Mouse (Mus musculus): ENCODE measurements around the gene Gcc2.

The Gcc2 gene

DNA sequence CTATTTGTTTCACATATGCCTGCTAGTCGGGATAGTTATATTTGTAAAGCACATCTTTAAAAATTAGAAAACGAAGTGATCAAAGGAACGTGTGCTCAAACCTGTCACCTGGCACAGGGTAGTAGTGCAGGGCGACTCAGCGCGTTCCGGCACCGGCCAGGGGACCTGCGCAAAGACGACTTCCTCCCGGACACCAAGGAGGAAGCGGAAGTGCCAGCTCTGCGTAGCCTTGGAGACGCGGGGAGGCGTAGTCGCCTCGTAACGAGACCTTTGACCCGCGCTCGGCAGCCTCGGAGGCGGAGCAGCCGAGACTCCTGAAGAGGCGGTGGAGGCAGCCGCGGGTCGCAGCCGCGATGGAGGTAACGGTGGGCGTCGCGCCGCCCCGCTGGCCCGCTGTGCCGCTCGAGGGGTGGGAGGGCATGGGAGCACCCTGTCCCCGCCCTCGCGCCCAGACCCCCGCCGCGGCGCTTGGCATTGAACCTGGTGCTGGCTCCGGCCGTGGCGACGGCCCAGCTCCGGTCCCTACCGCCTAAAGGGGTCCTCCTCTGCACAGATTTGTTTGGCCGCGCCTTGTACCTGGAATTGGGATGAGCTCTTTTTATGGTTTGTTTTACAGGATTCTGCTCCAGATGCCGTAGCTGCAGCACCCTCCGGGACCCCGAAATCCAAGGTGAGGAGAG, at the start of gene Gcc2:
Gene Gcc2, plus strand, starts transcription at position 285 of the 680 bp plus-strand sequence.
- DNase-seq = peak; percentile 99

DNA sequence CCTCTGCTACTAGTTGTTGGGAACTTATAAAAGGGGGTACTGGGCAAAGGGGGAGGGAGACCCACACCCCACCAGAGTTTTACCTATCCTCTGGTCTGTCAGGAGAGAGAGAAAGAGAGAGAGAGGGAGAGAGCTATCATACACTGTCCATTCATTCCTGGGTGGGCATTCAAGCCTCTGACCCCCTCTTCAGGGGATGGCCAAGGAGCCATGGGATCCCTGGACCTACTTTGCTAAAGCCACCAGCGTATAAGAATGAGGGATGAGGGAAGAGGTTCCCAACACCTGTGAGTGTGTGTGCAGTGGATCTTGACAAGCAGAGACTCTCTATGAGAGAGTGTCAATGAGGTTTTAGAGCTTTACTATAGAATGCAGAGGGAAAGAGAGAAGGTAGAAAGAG, 49.3 kb upstream of the Gcc2 start:
- peak; percentile 90 for DNase-seq

DNA sequence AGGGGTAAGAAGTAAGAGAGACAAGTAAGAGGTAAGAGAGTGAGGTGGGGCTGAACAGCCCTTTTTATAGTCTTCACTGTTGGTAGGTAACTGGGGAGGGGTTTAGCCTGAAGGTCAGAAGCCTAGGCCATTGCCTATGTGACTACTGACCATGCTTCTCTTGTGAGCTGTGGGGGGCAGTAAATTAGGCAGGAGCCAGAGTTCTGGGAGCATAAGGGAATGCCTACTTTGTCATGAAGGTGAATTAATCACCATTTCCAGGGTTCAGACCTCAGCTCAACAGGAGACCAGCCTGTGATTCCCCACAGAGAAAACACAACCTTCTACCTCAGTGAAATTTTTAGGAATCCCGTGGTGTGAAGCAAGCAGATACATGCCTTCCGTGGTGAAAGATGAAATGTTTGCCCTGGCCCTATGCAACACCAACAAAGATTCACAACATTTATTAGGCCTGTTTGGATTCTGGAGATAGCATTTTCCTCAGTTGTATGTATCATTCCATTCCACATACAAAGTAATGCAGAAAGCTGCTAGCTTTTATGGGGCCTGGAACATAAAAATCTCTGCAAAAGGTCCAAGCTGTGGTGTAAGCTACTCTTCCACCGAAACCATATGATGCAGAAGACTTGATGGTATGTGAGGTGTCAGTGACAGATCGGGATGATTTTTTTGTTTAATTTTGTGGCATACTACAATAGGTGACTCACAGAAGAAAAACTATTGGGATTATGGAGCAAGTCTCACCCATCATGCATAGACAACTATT, 48.5 kb upstream of the Gcc2 start:
- DNase-seq = peak; percentile 83

DNA sequence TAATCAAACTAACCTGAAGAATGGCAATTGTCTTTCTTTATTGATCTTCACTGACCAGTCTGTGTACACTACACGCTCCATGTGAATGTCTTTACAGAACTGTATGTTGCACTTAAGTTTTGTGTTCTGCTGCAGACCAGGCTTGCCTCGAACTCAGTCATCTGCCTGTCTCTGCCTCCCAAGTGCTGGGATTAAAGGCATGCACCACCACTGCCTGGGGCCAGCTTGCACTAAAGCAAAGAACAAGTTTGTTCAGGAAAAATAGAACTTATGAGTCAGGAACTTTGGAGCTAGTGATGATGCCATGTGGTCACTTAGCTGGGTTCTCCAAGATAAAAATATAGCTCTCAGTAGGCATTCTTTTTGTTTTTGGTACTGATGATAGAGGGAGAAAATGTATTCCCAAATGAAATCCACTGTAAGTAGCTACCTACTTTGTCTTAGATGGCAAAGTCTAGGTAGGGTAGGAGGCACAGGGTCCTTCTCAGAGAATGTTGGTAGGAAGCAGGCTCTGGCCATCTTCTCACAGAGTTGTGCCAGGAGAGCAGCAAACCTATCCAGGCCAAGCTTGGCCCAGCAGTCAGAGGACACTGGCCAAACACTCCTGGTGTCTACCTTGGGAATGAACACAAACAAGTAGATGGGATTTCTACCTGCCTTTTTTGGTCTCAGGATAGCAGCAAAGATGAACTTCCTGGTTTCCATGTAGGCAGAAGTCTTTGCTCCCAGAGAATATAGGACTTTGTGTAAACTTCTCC, 45.4 kb upstream of the Gcc2 start:
- peak; percentile 90 for DNase-seq

DNA sequence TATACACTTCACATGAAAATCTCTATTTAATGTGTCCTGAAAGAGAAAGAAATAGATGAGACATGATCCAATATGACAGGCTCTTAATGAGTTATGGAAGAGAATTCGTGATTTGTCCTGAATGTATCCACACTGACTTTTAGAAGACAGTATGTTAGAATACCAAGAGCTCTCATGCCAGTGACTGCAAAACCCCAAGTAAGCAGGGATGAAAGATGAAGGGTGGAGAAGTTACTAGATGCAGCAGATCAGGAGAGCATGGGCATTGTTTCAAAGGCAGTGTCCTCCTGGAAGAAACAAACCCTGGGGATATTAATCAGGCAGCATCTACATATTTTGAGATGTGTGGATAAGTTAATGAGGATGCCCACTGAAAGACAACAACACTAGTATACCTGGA, 44.8 kb upstream of the Gcc2 start:
- peak; percentile 82 for DNase-seq

DNA sequence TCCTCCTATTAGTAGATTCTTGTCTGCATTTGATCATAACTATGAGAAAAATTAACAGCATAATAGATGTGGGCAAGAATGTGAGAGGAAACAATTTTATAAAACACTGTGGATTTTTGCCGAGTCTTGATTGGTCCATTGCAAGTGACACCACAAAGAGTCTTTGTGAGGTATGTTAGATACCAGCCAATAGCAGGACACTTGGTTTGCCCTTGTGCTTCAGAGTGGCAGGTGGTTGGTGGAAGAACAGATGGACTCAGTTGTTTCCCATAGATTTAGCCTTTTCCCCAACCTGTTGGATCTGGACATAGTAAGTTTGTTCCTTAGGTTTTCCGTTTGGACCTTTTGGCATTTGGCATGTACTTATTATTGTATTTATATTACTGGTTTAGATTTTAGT, 44.1 kb upstream of the Gcc2 start:
- peak; percentile 85 for DNase-seq

DNA sequence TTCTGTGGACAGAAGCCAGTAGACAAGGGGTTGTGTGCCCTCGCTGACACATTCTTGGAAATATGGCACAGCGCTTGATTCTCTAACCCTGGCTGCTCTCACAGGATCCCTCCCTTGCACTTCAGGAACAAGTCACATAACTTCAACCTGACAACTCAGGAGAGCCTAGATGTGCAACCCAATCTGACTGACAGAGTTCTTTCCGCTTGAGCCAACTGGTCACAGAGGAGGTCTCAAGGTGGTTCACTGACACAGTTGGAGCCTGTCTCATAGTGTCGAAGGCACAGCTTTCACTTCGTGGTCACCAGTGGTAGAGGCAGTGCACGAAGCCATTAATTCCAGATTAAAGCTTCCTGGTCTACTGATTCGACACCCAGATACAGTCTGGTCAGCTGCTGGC, 43.1 kb upstream of the Gcc2 start:
- DNase-seq = peak; percentile 93

DNA sequence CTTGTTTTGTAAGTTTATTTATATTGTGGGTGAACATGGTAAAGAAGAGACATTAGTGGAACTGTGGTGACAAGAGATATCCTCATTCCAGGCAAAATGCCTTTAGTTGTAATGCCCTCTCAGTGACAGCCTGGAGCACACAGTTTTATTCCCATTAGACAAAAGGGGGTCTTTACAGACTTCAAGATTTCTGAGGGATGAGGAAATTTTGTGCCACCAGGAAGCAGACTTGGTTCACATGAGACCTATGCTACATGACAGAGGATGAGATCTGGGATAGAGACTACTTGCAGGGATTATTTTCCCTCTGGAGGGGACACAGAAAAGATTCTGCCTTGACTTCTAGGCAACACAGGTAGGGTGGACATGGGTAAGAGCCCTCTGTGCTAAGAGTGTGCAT, 40.8 kb upstream of the Gcc2 start:
- peak; percentile 79 for DNase-seq

DNA sequence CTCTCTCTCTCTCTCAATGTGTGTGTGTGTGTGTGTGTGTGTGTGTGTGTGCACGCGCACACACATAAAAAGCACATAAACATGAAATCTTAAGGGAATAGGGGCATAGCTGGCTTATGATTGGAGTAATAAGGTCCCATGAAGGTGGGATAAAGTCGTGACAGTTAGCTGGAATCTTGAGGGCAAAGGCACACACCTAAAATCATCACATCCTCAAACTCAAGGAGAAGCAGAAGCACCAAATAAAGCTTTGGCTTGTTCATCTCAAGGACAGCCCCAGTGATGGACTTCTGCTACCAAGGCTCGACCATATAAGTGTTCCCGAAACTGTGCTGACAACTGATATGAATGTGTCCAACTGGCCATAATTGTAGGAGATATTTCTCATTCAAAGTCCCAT, 40.4 kb upstream of the Gcc2 start:
- DNase-seq = peak; percentile 86

DNA sequence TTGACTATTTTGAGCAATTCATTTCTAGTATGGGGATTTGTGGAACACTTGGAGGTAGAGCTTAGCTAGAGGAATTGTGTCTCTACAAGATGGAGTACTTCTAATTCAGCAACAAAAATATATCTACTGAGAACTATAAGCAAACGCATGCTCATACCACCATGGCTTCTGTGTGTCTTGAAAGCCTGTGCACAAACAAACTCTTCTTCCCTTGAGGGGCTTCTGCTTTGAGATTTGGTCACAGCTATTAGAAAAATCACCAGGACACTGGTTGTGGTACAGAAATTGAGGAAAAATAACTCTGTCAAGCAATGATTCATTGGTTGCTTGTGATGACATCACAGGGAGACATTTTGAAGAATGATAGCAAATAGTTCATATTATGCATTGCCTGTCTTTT, 39.9 kb upstream of the Gcc2 start:
- peak; percentile 82 for DNase-seq

DNA sequence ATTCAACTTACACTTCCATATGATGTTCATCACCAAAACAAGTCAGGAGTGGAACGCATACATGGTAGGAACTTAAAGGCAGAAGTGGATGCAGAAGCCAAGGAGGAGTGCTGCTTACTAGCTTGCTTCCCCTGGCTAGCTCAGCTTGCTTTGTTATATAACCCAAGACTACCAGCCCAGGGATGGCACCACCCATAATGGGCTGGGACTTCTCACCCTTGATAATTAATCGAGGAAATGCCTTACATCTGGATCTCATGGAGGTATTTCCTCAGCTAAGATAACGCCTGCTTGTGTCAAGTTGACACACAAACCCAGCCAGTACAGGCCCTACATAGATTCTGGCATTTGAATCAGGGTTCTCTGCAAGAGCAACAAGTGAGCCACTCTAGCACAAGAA, 37.9 kb upstream of the Gcc2 start:
- peak; percentile 95 for DNase-seq

DNA sequence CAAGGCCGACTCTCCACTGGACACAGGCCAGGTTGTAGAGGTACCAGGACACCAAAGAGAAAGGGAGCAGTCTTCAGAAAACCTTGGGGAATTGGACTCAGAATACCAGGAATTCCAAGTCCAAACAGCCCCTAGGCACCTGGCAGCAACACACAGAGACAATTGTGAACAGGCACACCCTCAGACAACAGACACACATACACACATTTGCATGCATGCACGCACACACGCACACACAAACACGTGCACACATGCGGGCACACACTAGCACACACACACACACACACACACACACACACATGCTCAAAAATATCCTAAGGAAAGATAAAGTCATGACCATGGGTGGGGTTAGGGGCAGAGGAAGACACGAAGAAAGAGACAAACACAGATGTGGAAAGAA, 34.6 kb upstream of the Gcc2 start:
- peak; percentile 95 for DNase-seq

DNA sequence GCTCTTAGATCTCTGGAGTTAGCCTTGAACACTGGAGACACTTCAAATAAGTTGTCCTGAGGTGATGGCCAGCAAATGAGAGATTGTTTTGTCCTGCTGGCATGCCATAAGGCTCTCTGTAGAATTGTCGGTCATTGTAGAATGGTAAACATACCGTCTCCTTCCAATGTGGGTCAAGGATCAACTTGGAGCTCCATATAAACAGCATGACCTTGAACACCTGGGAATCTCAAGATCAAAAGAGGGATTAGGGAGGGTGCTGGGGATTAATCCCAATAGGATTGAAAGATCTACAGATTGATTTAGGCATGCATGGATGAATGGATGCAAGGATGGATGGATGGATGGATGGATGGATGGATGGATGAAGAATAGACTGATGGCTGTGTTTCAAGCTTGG, 33.7 kb upstream of the Gcc2 start:
- DNase-seq = peak; percentile 97

DNA sequence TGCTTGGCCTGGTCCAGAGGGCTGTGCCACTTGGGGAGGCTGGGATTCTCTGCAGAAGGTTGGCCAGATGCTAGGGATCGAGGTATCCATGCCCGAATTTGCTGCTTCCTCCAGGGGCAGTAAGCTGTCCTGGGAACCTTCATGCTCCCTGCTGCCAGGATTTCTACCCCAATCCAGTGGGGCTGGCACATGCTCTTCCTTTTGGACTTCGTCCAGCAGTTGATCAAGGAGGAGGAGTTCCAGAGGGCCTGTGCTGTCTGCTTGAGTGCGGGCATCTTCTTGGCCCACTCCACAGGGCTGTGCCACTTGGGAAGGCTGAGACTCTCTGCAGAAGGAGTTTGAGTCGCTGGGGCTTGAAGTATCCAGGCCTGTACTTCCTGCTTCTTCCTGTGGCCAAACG, 32.1 kb upstream of the Gcc2 start:
- DNase-seq = peak; percentile 93

DNA sequence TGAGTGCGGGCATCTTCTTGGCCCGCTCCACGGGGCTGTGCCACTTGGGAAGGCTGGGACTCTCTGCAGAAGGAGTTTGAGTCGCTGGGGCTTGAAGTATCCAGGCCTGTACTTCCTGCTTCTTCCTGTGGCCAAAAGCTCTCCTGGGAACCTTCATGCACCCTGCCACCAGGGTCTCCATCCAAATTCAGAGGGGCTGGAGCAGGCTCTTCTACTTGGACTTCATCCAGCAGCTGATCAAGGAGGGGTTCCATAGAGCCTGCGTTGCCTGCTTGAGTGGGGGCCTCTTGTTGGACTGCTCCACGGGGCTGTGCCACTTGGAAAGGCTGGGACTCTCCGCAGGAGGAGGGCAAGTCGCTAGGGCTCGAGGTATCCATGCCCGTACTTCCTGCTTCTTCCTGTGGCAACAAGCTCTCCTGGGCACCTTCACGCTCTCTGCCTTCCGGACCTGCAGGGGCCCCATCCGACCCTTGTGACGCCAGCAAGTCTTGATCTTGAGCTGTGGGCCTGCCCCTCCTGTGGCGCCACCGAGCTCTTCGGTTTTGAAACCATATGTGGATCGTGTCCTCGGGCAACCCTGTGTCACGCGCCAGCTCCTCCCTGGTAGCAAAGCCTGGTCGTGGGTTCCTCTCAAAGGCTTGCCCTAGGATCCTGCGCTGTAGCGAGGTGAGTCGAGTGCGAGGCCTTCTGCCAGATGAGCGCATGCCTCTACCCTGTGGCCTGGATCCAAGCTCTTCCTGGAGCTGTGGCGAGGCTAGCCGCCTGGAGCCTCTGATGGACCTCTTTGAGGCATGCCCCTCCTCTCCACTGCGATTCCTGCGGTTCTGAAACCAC, 31.1 kb upstream of the Gcc2 start:
- peak; percentile 99 for DNase-seq

DNA sequence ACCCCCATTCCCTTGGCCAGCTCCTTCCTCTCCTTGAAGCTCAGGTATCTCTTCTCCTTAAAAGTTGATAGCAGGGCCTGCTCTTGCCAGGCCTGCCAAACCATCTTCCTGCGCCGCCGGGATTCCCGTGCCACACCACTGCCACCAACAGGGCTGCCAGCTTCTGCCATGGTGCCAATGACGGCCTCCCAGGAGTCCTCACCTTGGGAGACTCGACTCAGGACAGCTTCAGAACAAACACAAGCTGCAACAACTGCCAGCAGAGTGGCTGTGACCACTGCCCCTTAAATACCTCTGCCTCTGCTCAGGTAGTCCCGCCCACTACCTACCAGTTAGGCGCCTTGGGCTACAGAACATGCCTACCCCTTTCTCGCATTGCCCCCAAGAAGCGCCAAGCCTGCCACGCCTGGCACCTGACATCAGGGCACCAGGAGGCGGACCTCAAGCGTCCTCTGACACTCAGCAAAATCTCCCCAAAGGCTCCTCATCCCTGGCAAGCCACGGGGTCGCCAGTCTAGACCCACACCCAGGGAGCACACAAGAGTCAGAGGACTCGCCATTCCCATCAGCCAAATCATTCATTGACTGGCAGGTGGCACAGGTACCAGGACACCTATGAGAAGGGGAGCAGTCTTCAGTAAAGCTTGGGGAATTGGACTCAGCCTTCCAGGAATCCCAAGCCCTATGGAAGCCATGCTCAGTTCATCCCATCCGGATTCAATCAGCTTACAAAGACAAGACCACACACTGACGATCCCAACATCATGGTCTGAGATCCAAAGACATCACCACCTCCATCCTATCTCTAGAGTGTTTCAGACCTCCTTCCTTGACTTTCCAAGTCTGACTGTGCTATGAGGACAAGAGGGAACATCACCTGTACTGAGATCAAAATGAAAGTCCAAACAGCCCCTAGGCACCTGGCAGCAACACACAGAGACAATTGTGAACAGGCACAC, 30.2 kb upstream of the Gcc2 start, which contains the start of gene AW822073:
Gene AW822073, minus strand, starts transcription at position 104 of the 959 bp plus-strand sequence.
- DNase-seq = peak; percentile 97

DNA sequence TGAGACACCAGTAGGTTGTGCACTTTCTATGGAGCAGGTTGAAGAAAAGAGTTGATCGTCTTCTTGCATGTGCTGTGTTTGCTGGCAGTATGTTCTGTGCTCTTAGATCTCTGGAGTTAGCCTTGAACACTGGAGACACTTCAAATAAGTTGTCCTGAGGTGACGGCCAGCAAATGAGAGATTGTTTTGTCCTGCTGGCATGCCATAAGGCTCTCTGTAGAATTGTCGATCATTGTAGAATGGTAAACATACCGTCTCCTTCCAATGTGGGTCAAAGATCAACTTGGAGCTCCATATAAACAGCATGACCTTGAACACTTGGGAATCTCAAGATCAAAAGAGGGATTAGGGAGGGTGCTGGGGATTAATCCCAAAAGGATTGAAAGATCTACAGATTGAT, 28.9 kb upstream of the Gcc2 start:
- peak; percentile 91 for DNase-seq

DNA sequence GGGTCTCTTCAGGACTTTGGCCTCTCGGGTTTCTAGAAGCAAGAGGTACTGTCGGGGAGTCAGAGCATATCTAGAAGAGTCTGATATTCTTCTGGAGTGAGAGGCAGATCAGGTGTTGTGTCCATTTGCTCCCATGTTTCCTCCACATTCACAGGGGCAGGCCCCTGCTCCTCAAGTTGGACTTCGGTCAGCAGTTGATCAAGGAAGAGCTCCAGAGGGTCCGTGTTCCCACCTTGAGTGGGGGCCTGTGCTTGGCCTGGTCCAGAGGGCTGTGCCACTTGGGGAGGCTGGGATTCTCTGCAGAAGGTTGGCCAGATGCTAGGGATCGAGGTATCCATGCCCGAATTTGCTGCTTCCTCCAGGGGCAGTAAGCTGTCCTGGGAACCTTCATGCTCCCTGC, 27.5 kb upstream of the Gcc2 start:
- DNase-seq = peak; percentile 98

DNA sequence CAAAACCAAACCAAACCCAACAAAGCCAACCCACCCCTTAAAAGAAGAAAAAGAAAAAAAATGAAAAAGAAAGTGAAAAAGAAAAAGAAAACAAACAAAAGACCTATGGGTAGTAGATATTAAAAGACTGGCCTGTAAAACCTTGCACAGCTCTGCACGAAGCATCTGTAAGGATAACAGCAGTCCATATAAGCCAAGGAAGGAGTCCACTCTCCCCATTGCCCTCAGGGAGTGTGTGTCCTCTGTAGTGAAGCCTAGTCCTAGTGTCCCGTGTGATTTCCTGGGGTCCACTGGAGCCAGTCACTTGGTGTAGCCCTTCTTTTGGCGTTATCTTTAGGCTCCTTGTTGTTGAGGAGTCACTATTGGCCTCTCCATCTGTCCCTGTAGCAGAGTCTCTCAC, 25.3 kb upstream of the Gcc2 start:
- DNase-seq = peak; percentile 96

DNA sequence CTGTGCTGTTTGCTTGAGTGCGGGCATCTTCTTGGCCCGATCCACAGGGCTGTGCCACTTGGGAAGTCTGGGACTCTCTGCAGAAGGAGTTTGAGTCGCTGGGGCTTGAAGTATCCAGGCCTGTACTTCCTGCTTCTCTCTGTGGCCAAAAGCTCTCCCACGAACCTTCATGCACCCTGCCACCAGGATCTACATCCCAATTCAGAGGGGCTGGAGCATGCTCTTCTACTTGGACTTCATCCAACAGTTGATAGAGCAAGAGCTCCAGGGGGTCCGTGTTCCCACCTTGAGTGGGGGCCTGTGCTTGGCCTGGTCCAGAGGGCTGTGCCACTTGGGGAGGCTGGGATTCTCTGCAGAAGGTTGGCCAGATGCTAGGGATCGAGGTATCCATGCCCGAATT, 24.2 kb upstream of the Gcc2 start:
- peak; percentile 98 for DNase-seq

DNA sequence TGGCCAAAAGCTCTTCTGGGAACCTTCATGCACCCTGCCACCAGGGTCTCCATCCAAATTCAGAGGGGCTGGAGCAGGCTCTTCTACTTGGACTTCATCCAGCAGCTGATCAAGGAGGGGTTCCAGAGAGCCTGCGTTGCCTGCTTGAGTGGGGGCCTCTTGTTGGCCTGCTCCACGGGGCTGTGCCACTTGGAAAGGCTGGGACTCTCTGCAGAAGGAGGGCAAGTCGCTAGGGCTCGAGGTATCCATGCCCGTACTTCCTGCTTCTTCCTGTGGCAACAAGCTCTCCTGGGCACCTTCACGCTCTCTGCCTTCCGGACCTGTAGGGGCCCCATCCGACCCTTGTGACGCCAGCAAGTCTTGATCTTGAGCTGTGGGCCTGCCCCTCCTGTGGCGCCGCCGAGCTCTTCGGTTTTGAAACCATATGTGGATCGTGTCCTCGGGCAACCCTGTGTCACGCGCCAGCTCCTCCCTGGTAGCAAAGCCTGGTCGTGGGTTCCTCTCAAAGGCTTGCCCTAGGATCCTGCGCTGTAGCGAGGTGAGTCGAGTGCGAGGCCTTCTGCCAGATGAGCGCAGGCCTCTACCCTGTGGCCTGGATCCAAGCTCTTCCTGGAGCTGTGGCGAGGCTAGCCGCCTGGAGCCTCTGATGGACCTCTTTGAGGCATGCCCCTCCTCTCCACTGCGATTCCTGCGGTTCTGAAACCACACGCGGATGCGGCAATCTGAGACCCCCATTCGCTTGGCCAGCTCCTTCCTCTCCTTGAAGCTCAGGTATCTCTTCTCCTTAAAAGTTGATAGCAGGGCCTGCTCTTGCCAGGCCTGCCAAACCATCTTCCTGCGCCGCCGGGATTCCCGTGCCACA, 23.3 kb upstream of the Gcc2 start:
- DNase-seq = peak; percentile 99
